Comparison of ENCODE assay signal across 9 mouse cellular contexts in genomic region chr9:96415873-96416570, GRCm38 (mm10). TPM values are rescaled to one million over a fixed set of nuclear protein-coding genes. Genes with fewer than 3 reads are reported as not detected.
DNase-seq lines count a peak whose midpoint lies in the region; ATAC-seq lines count a peak whose summit lies in the region.
"Had no signal": no experiment of that assay in that cellular context is flagged by ENCODE, and none has a peak within 500 bp of the region (broad histone marks: within the 10 kb centered on the region; RNA-seq: fewer than 3 reads in every experiment).

No protein-coding gene starts in this region.

- H3K4me2 ChIP-seq in hindbrain, embryonic 12.5 days (replicated peaks), result no peak overlapping the region
- H3K4me2 ChIP-seq: neural tube, embryonic 12.5 days had no signal

- H3K27me3 ChIP-seq in hindbrain, embryonic 12.5 days, result no peaks in the 10 kb centered on the region
- H3K27me3 ChIP-seq: neural tube, embryonic 12.5 days had no signal

- H3K9ac ChIP-seq in hindbrain, embryonic 12.5 days, result no peak overlapping the region
- H3K9ac ChIP-seq: neural tube, embryonic 12.5 days had no signal

- H3K4me1 ChIP-seq in hindbrain, embryonic 12.5 days, result no peaks in the 10 kb centered on the region
- H3K4me1 ChIP-seq: neural tube, embryonic 12.5 days had no signal

- H3K27ac ChIP-seq in hindbrain, embryonic 12.5 days, result no peak overlapping the region
- H3K27ac ChIP-seq: neural tube, embryonic 12.5 days had no signal

- WGBS in hindbrain, embryonic 12.5 days, result 62% methylated on average over 5 of the region's 5 CpGs

- no peak overlapping the region for H3K4me3 ChIP-seq in hindbrain, embryonic 12.5 days
- H3K4me3 ChIP-seq: neural tube, embryonic 12.5 days had no signal

- peak; percentile 92 for DNase-seq in heart, adult 11 months
- DNase-seq in heart, adult 9 months (ENCODE audit: low spot score in 2 of 2), result no peak
- peak; percentile 78 for DNase-seq in 416B (ENCODE audit: low read depth)
- DNase-seq in adipocyte (ENCODE audit: low spot score), result peak; percentile 28
- DNase-seq in lung, postnatal 36 days, result peak; percentile 54
- no peak for DNase-seq in frontal cortex, adult 2 months (ENCODE audit: extremely low spot score in 1 of 2, low spot score in 1 of 2)
- no peak for DNase-seq in ovary, adult 18-20 months (ENCODE audit: low spot score)

- no peak for ATAC-seq in hindbrain, embryonic 12.5 days (ENCODE audit: low FRiP score)

- no peaks in the 10 kb centered on the region for H3K9me3 ChIP-seq in hindbrain, embryonic 12.5 days (replicated peaks)
- H3K9me3 ChIP-seq: neural tube, embryonic 12.5 days had no signal

- no peaks in the 10 kb centered on the region for H3K36me3 ChIP-seq in hindbrain, embryonic 12.5 days
- H3K36me3 ChIP-seq: neural tube, embryonic 12.5 days had no signal

RNA-seq across cellular contexts. Expression of gene Atp1b3, which starts 51.8 kb away (rescaled TPM):
- 135 and 142 TPM in 2 replicates for polyA plus RNA-seq in frontal cortex, adult 2 months (2012; rRNA removed)
- polyA plus RNA-seq in hindbrain, embryonic 12.5 days (2016; fragmentation: Nextera tagmentation; extraction: Ambion mirVana), result 166 and 167 TPM in 2 replicates

Comparison
In these comparisons a context has a peak if more than half of its experiments do, and no peak if none do; other contexts are left out.
1. DNase-seq: peak in heart, adult 11 months (single experiment), 416B (single experiment), adipocyte (single experiment) and lung, postnatal 36 days (single experiment); none in heart, adult 9 months (0 of 2), frontal cortex, adult 2 months (0 of 2) and ovary, adult 18-20 months (single experiment).